Mouse (Mus musculus) hindbrain, embryonic 13.5 days (tissue): ENCODE data around the gene Esrrg. TPM values are rescaled to one million over a fixed set of nuclear protein-coding genes. Genes with fewer than 3 reads are reported as not detected.

Source experiments
- ATAC-seq: fragments of 200-750 bp; cut with Nextera tagmentation; 2 replicates; pipeline ENCODE4 v1.8.0; 2017; ENCODE audit warnings: moderate TSS enrichment; ENCODE audit not compliant: low FRiP score
- H3K27ac ChIP-seq: fragments of 300-500 bp; sonication (generic); 2 replicates; pipeline ENCODE4 v1.5.1; 2015; ENCODE audit warnings: inconsistent platforms, mild to moderate bottlenecking, moderate library complexity
- H3K27me3 ChIP-seq: fragments of 300-500 bp; sonication (generic); 2 replicates; pipeline ENCODE4 v1.6.1; 2015; ENCODE audit warnings: mild to moderate bottlenecking, inconsistent platforms
- H3K36me3 ChIP-seq: fragments of 300-500 bp; sonication (generic); 2 replicates; pipeline ENCODE4 v1.6.1; 2015; ENCODE audit warnings: mild to moderate bottlenecking, inconsistent platforms
- H3K4me1 ChIP-seq: fragments of 300-500 bp; sonication (generic); replicated peaks from 2 replicates; pipeline ENCODE4 v1.6.1; 2015; ENCODE audit warnings: inconsistent platforms
- H3K4me2 ChIP-seq: fragments of 300-500 bp; sonication (generic); 2 replicates; pipeline ENCODE4 v1.6.1; 2015; ENCODE audit warnings: inconsistent platforms, mild to moderate bottlenecking, moderate library complexity
- H3K4me3 ChIP-seq: fragments of 300-500 bp; sonication (generic); 2 replicates; pipeline ENCODE4 v1.5.1; 2015; ENCODE audit warnings: mild to moderate bottlenecking, inconsistent platforms
- H3K9ac ChIP-seq: fragments of 300-500 bp; sonication (generic); 2 replicates; pipeline ENCODE4 v1.6.1; 2015; ENCODE audit warnings: mild to moderate bottlenecking, inconsistent platforms
- H3K9me3 ChIP-seq: fragments of 300-500 bp; sonication (generic); 2 replicates; pipeline ENCODE4 v1.6.1; 2016; ENCODE audit warnings: inconsistent platforms
- WGBS: fragments of 180-500 bp; shearing (Covaris S2); methylation state at CpG from one replicate; pipeline ENCODE4 v1.1.7; 2015; 5-methylcytosine and 5-hydroxymethylcytosine counted together
- polyA plus RNA-seq: library from polyadenylated mRNA; unstranded; fragments of >200 nt; fragmentation: Nextera tagmentation; extraction: Ambion mirVana; gene quantifications from 2 replicates; pipeline ENCODE4 v1.2.1, GENCODE M21; 2015

Gene Esrrg
- polyA plus RNA-seq, 1 experiment from 2014 or later, result 28.9 TPM

DNA sequence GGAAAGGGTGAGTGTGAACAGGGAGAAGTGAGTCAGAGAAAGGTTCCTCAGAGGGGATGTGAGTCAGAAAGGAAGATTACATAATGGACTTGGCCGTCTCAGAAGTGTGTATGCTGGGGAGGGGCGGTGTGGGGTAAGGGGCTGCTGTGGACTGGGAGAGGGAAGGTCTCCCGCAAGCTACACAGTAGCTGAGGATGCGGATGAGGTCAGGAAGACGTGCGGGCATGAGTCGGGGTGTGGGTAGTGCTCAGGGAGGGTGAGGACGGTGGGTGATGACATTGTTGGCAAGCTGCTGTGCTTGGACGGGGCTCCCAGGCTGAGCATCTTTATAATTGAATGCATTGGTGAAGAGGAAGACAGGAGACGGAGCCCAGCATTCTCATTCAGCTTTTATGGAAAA, 192.2 kb downstream of the Esrrg start:
- no peaks in the 10 kb centered on the region for H3K36me3 ChIP-seq
- no peak for ATAC-seq
- no peak overlapping the region for H3K9ac ChIP-seq
- no peak overlapping the region for H3K4me3 ChIP-seq
- H3K27me3 ChIP-seq, result no peaks in the 10 kb centered on the region
- no peaks in the 10 kb centered on the region for H3K9me3 ChIP-seq
- H3K27ac ChIP-seq, result no peak overlapping the region
- WGBS, result 90% methylated on average over 10 of the region's 10 CpGs
- peaks cover 5% of the 10 kb centered on the region for H3K4me1 ChIP-seq
- no peak overlapping the region for H3K4me2 ChIP-seq

DNA sequence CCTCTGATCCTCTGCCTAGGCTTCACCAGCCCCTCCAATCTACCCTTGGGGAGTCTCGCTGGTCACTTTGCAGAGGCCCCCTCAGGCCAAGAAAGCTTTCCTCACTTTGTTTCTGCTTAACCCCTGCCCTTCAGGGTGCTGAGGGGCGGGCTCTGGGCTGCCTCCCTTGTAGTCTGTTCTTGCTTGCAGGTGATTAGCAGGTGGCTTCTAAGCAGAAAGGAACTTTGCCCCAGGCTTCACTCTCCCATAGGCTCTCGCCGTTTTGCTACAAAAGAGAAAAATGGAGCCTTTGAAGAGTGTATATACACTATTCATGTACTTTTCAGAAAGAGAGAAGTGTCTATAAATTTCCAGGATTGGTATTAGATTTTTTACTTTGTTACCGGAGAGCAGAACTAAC, 195.0 kb downstream of the Esrrg start:
- Histone ChIP-seq H3K9me3 (no peaks in the 10 kb centered on the region), H3K36me3 (no peaks in the 10 kb centered on the region), H3K4me2 (no peak overlapping the region), H3K27ac (no peak overlapping the region), H3K4me1 (peaks cover 15% of the 10 kb centered on the region), H3K27me3 (no peaks in the 10 kb centered on the region), H3K4me3 (no peak overlapping the region), H3K9ac (no peak overlapping the region)
- WGBS, result 33% methylated on average over 5 of the region's 5 CpGs
- ATAC-seq, result no peak

DNA sequence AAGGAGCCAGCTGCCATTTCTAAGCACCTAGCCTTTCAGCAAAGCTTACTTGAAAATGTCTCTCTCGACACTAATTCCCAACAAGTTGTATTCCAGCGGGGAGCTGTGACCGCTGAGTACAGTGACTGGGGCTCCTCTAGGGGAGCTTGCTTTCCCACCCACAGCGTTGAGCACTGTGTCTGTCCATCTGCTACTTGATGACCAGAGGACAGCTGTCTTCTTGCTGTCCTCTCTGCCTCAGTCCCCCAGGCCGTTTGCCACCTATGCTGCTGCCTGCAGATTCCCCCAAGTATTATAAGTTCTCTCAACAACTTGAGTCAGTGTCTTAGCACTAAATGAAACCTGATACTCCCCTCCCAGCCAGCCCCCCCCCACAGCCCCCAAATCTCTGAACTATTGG, 195.4 kb downstream of the Esrrg start:
- H3K27ac ChIP-seq, result no peak overlapping the region
- no peaks in the 10 kb centered on the region for H3K9me3 ChIP-seq
- no peak overlapping the region for H3K4me3 ChIP-seq
- no peaks in the 10 kb centered on the region for H3K36me3 ChIP-seq
- no peak overlapping the region for H3K4me2 ChIP-seq
- no peak overlapping the region for H3K9ac ChIP-seq
- H3K4me1 ChIP-seq, result peaks cover 15% of the 10 kb centered on the region
- WGBS, result 13% methylated on average over 5 of the region's 5 CpGs
- no peaks in the 10 kb centered on the region for H3K27me3 ChIP-seq
- ATAC-seq, result no peak

DNA sequence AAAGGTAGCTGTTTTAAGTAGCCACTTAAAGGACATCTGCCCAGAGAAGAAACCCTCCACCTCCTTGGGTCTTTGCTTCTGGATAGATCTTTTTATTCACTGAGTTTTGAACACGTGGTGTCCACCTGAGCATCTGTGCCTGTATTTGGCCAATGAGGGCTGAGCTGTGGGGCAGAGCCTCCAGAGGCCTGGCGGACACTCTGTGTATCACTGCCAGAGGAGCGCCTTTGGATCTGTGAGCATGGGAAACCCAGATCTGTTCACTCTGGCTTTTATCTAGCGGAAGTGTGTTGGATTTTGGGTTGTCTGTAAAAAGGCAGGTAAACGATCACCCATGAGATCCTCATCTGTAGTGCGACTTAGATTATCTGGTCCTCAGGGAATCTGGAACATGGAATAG, 196.4 kb downstream of the Esrrg start:
- Histone ChIP-seq H3K36me3 (no peaks in the 10 kb centered on the region), H3K4me2 (no peak overlapping the region), H3K4me3 (no peak overlapping the region), H3K27ac (no peak overlapping the region), H3K4me1 (peaks cover 15% of the 10 kb centered on the region), H3K9me3 (no peaks in the 10 kb centered on the region), H3K27me3 (no peaks in the 10 kb centered on the region), H3K9ac (no peak overlapping the region)
- ATAC-seq, result no peak
- 78% methylated on average over 6 of the region's 6 CpGs for WGBS

DNA sequence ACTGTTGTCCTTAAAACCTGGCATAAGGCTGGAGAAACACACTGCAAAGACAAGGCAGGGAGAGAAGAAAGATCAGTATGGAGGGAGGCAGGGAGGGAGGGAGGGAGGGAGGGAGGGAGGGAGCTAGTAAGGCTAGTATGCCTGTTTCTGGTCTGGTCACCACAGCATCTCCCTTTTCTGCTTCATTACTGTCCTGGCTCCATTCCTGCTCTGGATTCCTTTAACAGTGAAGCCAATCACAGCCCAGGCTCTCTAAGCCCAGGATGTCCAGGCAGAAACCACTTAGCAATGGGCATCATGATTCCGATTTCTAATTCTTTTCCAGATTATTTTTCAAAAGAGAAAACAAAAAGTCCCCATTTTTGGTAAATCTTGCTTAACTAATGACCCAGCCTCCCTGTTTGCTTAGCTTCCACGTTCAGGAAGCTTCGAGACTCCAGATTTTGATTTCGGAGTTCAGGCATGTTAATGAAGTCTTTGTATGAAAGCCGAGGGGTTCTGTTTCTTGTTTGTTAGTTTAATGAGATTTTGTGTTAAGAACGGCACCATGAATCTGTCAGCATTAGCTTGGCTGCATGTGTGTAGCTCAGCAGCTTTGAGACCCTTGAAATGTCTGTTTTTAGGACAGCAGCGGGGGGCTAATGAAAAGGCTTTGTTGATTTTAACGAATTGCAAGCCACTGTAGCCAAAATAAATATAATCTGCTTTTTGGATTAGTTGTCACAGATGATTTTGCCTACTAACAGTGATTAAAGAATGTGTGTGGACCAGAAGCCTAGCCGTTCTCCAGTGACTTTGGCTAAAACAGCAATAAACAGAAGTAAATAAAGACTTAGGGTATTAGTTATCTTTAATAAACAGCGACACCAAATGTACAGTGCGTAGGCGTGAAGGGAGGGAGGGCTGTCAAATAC, 199.1 kb downstream of the Esrrg start:
- ATAC-seq, result no peak
- H3K27ac ChIP-seq, result 0 out of 2 replicates have a peak overlapping the region, but pooled peaks have one; percentile 30

DNA sequence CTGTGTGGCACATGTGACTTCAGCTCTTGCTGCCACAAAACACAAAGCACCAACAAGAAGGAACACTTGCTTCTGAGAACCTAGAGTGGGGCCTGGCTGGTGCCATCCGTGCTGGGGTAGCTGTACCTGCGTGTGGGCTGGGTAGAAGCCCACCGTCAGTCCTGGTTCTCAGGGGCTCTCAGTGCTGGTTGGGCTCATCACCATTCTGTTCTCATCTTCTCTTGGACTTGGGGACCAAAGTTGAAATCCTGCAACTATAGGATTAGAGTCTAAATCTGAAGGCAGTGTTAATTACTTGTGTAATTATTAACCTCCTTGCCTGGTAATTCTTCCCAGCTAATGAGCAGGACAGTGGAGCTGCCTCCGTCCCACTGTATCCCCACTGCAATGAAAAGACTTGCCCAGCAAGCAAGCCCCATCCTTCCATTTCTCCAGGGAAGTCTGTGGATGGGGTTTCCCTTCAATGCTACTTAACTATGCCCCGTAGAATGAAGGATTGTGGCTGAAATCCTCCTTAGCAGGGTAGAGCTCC, 199.9 kb downstream of the Esrrg start:
- no peak overlapping the region for H3K4me2 ChIP-seq
- no peaks in the 10 kb centered on the region for H3K27me3 ChIP-seq
- no peaks in the 10 kb centered on the region for H3K36me3 ChIP-seq
- WGBS, result 71% methylated on average over 5 of the region's 5 CpGs
- H3K4me1 ChIP-seq, result peaks cover 15% of the 10 kb centered on the region
- H3K9ac ChIP-seq, result no peak overlapping the region
- H3K27ac ChIP-seq, result no peak overlapping the region
- ATAC-seq, result no peak
- H3K9me3 ChIP-seq, result no peaks in the 10 kb centered on the region
- no peak overlapping the region for H3K4me3 ChIP-seq

More for the DNA sequence above, 199.1 kb downstream of the Esrrg start:
- Histone ChIP-seq H3K4me1 (peaks cover 15% of the 10 kb centered on the region), H3K4me2 (no peak overlapping the region), H3K9ac (no peak overlapping the region), H3K4me3 (no peak overlapping the region), H3K36me3 (no peaks in the 10 kb centered on the region), H3K9me3 (no peaks in the 10 kb centered on the region), H3K27me3 (no peaks in the 10 kb centered on the region)
- 43% methylated on average over 12 of the region's 12 CpGs for WGBS

DNA sequence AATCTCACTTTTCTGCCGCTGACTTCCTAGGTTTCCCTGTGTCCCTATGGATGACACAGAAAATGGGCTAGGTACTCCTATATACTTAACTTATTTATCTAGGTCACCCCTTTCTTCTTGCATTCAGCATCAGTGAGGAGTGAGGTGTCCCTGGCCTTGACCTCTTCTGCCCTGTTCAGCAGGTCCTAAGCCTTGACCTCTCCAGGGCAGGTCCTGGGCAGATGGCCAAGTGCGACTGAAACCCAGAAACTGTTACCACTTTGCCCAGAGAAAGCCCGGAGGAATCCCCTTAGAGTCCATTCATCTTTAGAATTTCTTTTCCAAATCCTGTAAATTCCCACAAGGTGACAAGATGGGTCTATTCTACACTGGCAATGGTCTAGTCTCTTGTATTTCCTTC, 201.0 kb downstream of the Esrrg start:
- Histone ChIP-seq H3K4me1 (peaks cover 15% of the 10 kb centered on the region), H3K9me3 (no peaks in the 10 kb centered on the region), H3K4me2 (no peak overlapping the region), H3K36me3 (no peaks in the 10 kb centered on the region), H3K27me3 (no peaks in the 10 kb centered on the region), H3K4me3 (no peak overlapping the region), H3K27ac (no peak overlapping the region), H3K9ac (no peak overlapping the region)
- WGBS, result 91% methylated on average over 3 of the region's 3 CpGs
- ATAC-seq, result no peak

DNA sequence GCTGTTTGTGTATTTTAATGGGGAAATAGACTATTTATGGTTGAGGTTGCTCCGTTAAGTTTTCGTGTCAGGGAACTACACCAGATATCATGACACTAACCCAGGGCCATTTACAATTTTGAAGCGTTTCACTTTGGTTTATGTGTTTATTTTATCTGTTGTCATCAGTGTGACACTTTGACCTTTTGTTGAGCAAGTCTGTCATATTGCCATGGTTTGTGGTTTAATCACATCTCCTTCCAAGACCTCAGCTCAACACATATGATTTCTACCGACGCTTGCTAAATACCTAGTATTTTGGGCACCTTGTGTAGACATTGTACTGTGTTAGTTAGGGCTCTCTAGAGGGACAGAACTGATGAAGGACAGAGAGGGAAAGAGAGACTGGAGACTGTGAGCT, 210.8 kb downstream of the Esrrg start:
- H3K27me3 ChIP-seq, result no peaks in the 10 kb centered on the region
- ATAC-seq, result no peak
- WGBS, result 93% methylated on average over 5 of the region's 5 CpGs
- H3K4me1 ChIP-seq, result peaks cover 11% of the 10 kb centered on the region
- no peak overlapping the region for H3K27ac ChIP-seq
- no peak overlapping the region for H3K4me3 ChIP-seq
- H3K36me3 ChIP-seq, result no peaks in the 10 kb centered on the region
- no peak overlapping the region for H3K9ac ChIP-seq
- no peak overlapping the region for H3K4me2 ChIP-seq
- H3K9me3 ChIP-seq, result no peaks in the 10 kb centered on the region

DNA sequence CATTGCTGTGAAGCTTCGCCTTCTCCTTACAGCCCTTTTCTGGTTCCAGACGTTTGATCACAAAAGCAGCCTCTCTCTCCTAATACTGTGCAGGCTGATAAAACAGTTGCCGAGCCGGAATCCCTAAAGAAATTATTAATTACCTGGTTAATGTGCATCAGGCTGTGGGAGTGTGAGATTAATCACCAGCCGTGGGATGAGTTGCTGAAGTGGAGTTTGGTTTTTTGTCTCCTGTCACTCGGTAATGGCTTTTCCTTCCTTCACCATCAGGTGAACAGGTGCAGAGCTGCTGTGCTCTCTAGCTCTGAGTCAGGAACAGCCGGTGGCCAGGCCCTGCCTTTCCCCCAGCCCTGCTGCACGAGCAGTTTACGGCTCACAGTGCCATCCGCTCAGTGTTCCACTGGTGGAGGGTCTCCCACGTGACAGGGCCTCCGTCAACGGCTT, 212.8 kb downstream of the Esrrg start:
- peak; percentile 63; the same call in 1 of the 2 replicates for ATAC-seq
- no peaks in the 10 kb centered on the region for H3K9me3 ChIP-seq

DNA sequence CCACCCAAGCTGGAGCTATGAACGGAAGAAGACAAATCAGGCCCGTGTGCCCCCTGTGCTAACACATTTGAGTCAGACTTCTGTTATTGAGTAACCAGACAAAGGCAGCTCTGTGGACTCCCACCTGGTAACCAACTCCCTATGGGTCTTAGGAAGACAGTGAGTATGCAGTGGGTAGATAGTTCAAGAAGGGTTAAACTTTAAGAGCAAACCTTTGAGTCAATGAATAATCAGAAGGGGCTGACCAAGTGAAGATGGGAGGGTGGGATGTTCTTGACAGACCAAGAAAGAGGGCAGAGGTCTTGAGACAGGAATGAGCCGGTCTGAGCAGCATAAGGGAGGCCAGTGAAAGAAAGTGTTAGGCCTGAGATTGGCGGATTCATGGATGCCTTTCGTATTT, 214.8 kb downstream of the Esrrg start:
- no peak overlapping the region for H3K4me2 ChIP-seq
- no peaks in the 10 kb centered on the region for H3K27me3 ChIP-seq
- peaks cover 11% of the 10 kb centered on the region for H3K4me1 ChIP-seq
- no peak overlapping the region for H3K9ac ChIP-seq
- no peaks in the 10 kb centered on the region for H3K9me3 ChIP-seq
- ATAC-seq, result no peak
- no peak overlapping the region for H3K27ac ChIP-seq
- H3K36me3 ChIP-seq, result no peaks in the 10 kb centered on the region
- 57% methylated on average over 5 of the region's 5 CpGs for WGBS
- H3K4me3 ChIP-seq, result no peak overlapping the region

More for the DNA sequence above, 212.8 kb downstream of the Esrrg start:
- 51% methylated on average over 13 of the region's 13 CpGs for WGBS
- Histone ChIP-seq H3K36me3 (no peaks in the 10 kb centered on the region), H3K4me2 (no peak overlapping the region), H3K9ac (no peak overlapping the region), H3K27me3 (no peaks in the 10 kb centered on the region), H3K4me3 (no peak overlapping the region), H3K4me1 (peaks cover 11% of the 10 kb centered on the region), H3K27ac (peak overlapping the region; percentile 50)

DNA sequence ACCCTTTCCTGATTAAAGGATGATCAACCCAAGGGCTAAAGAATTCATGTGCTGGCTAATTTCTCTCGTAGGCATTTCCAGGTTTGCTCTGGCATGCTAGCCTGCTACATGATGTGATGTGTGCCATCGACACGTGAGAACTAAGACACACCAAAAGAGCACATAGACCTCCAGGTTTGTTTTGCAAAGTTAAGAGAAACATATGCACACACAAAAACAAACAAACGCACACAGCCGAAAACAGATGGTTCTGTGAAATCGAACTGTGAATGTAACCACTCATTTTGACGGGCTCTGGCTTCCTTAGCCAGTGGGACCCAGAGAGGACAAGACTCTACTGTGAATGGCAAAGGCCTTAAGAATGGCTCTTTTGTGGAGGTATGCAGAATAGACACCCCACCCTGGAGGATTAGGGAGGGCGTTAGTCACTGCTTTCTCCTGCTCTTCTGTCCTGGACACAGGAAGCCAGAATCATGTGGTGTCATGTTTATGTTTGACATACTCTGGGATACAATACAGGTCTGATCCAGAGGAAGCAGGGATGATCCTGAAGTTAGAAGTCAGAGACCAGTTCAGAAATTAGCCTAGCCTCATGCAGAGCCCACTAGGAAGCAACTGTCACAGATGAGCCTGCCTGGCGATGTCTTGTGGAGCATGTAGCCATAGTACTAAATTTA, 217.0 kb downstream of the Esrrg start:
- Histone ChIP-seq H3K27ac (no peak overlapping the region), H3K9ac (no peak overlapping the region), H3K36me3 (no peaks in the 10 kb centered on the region), H3K27me3 (no peaks in the 10 kb centered on the region), H3K9me3 (no peaks in the 10 kb centered on the region), H3K4me3 (no peak overlapping the region), H3K4me2 (no peak overlapping the region), H3K4me1 (peaks cover 11% of the 10 kb centered on the region)
- no peak for ATAC-seq
- 72% methylated on average over 9 of the region's 9 CpGs for WGBS

DNA sequence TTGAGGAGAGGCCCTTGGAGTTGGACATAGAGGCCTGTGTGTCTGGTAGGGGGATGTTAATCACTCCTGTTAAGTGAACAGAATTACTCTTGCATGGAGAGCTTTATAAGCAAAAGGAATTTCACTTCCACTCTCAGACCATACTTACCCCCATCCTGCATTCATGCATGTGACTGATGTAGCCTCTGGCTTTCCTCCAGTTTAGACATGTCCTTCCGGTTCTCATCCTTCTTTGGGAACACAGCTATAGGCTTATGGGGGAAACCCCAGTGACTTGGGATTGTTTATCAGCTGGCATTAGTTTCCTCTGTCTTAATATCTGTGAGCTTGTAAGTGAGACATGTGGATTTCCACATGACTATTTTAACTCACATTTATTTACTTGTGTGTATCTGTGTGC, 217.5 kb downstream of the Esrrg start:
- H3K4me3 ChIP-seq, result no peak overlapping the region
- peaks cover 6% of the 10 kb centered on the region for H3K4me1 ChIP-seq
- ATAC-seq, result no peak
- H3K4me2 ChIP-seq, result no peak overlapping the region
- WGBS, result 83% methylated on average over 1 of the region's 1 CpGs
- H3K9ac ChIP-seq, result no peak overlapping the region
- H3K9me3 ChIP-seq, result no peaks in the 10 kb centered on the region
- no peaks in the 10 kb centered on the region for H3K36me3 ChIP-seq
- H3K27me3 ChIP-seq, result no peaks in the 10 kb centered on the region
- no peak overlapping the region for H3K27ac ChIP-seq
